Mouse (Mus musculus): ENCODE measurements at regions not wholly inside any gene's neighbourhood (a gene's known extent, or its start where the extent isn't known, plus 50 kb on each side); places are given as distances from the start of the nearest gene placed in this dataset.

- no peak for DNase-seq (ENCODE audit: low spot score)
These were observed 771.2 kb downstream of the Ntrk3 start for GRCm38 (mm10) chr7:77966658-77967057.

- no peak for DNase-seq (ENCODE audit: low spot score)
These were observed 804.4 kb downstream of the Ntrk3 start for GRCm38 (mm10) chr7:77933366-77933765.

GRCm38 (mm10) chr7:77928479-77929467 is 809.0 kb downstream of the Ntrk3 start:
- no peak for DNase-seq (ENCODE audit: low spot score)

GRCm38 (mm10) chr7:77899231-77899630 is 838.6 kb downstream of the Ntrk3 start:
- DNase-seq (ENCODE audit: low spot score) = no peak

GRCm38 (mm10) chr7:77888543-77888942 is 849.3 kb downstream of the Ntrk3 start:
- DNase-seq (ENCODE audit: low spot score) = no peak

- no peak for DNase-seq (ENCODE audit: low spot score)
These were observed 855.0 kb downstream of the Ntrk3 start for GRCm38 (mm10) chr7:77882605-77883354.

GRCm38 (mm10) chr7:77867518-77867917 is 870.3 kb downstream of the Ntrk3 start:
- no peak for DNase-seq (ENCODE audit: low spot score)

GRCm38 (mm10) chr7:77861841-77862240 is 876.0 kb downstream of the Ntrk3 start:
- no peak for DNase-seq (ENCODE audit: low spot score)

- DNase-seq (ENCODE audit: low spot score) = no peak
These were observed 879.4 kb downstream of the Ntrk3 start for GRCm38 (mm10) chr7:77858436-77858835.

- DNase-seq (ENCODE audit: low spot score) = no peak
These were observed 879.8 kb downstream of the Ntrk3 start for GRCm38 (mm10) chr7:77857979-77858378.

- no peak for DNase-seq (ENCODE audit: low spot score)
These were observed 882.1 kb downstream of the Ntrk3 start for GRCm38 (mm10) chr7:77855653-77856239.

GRCm38 (mm10) chr7:77855077-77855476 is 882.7 kb downstream of the Ntrk3 start:
- DNase-seq (ENCODE audit: low spot score) = no peak

GRCm38 (mm10) chr7:77824261-77824959 is 913.4 kb downstream of the Ntrk3 start:
- no peak for DNase-seq (ENCODE audit: low spot score)

GRCm38 (mm10) chr7:77812052-77812903 is 925.5 kb downstream of the Ntrk3 start:
- DNase-seq (ENCODE audit: low spot score) = no peak

- DNase-seq (ENCODE audit: low spot score) = no peak
These were observed 951.0 kb downstream of the Ntrk3 start for GRCm38 (mm10) chr7:77786801-77787200.

- DNase-seq (ENCODE audit: low spot score) = peak; percentile 61
These were observed 965.9 kb downstream of the Ntrk3 start for GRCm38 (mm10) chr7:77771711-77772449.

GRCm38 (mm10) chr7:77738996-77739765 is 998.6 kb downstream of the Ntrk3 start:
- DNase-seq (ENCODE audit: low spot score) = no peak

Measured in layer of hippocampus, adult 9-10 months (tissue).